Mouse (Mus musculus) neutrophil, adult 65 days (primary cell): ENCODE results near the gene Chrna4. TPM values are rescaled to one million over a fixed set of nuclear protein-coding genes. Genes with fewer than 3 reads are reported as not detected.

Experiments used
- total RNA-seq: library from RNA; stranded (reverse); gene quantifications from 2 replicates; pipeline ENCODE4 v1.2.4, GENCODE M21; 2023

Chrna4 gene
- total RNA-seq = not detected in 2 replicates

GRCm38 (mm10) chr2:181043437-181043836 lies at the start of gene Chrna4:
Gene Chrna4, minus strand, starts transcription at chr2:181043546.

DNA sequence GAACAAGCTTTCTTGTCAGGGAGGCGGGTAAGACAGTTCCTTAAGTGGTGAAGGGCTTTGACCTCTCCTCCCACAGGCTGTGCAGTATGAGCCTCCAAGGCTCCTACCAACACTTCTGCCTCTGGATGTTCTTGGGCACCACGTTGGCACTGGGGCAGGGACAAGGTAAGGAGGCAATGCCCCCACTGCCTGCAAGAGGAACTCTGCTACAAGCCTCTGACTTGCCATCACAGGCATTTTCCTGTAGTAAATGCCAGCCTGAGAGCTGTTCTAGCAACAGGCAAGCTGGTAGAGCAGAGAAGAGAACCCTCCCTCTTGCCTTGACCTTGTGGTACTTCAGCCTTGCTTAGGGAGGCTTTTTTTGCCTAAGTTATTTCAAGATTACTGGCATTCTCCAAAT lies 56.9 kb downstream of the Chrna4 start, which contains the start of gene Col20a1:
Gene Col20a1, plus strand, starts transcription at position 87 of the 400 bp plus-strand sequence.

Other genes starting within 250 kb of the Chrna4 start
- 49.5 and 61.5 TPM in 2 replicates for gene Ythdf1, start 122.6 kb downstream of the Chrna4 start, total RNA-seq
- not detected in 2 replicates for gene Birc7, start 114.5 kb downstream of the Chrna4 start, total RNA-seq
- gene Nkain4, start 88.8 kb downstream of the Chrna4 start, total RNA-seq = not detected in 2 replicates
- gene Arfgap1, start 76.3 kb downstream of the Chrna4 start, total RNA-seq = 68.6 and 82.7 TPM in 2 replicates
- 1.2 and 2.6 TPM in 2 replicates for gene Col20a1, start 57.0 kb downstream of the Chrna4 start, total RNA-seq
- gene Kcnq2, start 91.8 kb upstream of the Chrna4 start, total RNA-seq = not detected in 2 replicates
- not detected in 2 replicates for gene Eef1a2, start 113.5 kb upstream of the Chrna4 start, total RNA-seq
- 13.1 and 14.7 TPM in 2 replicates for gene Ppdpf, start 143.7 kb upstream of the Chrna4 start, total RNA-seq
- gene Ptk6, start 159.2 kb upstream of the Chrna4 start, total RNA-seq = not detected in 2 replicates
- gene Srms, start 169.6 kb upstream of the Chrna4 start, total RNA-seq = not detected in 2 replicates
- gene Fndc11, start 176.5 kb upstream of the Chrna4 start, total RNA-seq = not detected in 2 replicates
- gene Helz2, start 198.5 kb upstream of the Chrna4 start, total RNA-seq = 73.0 and 86.4 TPM in 2 replicates
- gene Gmeb2, start 244.5 kb upstream of the Chrna4 start, total RNA-seq = 30.6 and 50.4 TPM in 2 replicates